Mouse (Mus musculus) lung, adult 2 months (tissue): Measurements from ENCODE around the gene Pfkfb3.

Experiments used
- CTCF ChIP-seq: fragments of 200-500 bp; IDR thresholded peaks from 2 replicates; pipeline ENCODE4 v1.5.1; 2011; ENCODE audit warnings: mild to moderate bottlenecking, low read length, control low read depth; ENCODE audit not compliant: insufficient read depth
- POLR2A ChIP-seq: fragments of 200-500 bp; IDR thresholded peaks from 2 replicates; pipeline ENCODE4 v1.6.1; 2011; ENCODE audit warnings: low read depth, mild to moderate bottlenecking, control low read depth, low read length, borderline replicate concordance; ENCODE audit errors: extremely low read depth

GRCm38 (mm10) chr2:11566241-11566640, 12.4 kb upstream of the Pfkfb3 start:
- TF ChIP-seq CTCF = no peak
- TF ChIP-seq POLR2A = no peak
